Mouse (Mus musculus): Measurements from ENCODE around the gene Zrsr1. TPM values are rescaled to one million over a fixed set of nuclear protein-coding genes. Genes with fewer than 3 reads are reported as not detected.

The Zrsr1 gene
- polyA plus RNA-seq, 1 experiment from 2014 or later = 2.9 TPM

- Histone ChIP-seq H3K4me3 (no peak overlapping the region), H3K4me1 (peaks cover 35% of the 10 kb centered on the region), H3K9ac (no peak overlapping the region), H3K27me3 (no peaks in the 10 kb centered on the region), H3K4me2 (no peak overlapping the region), H3K9me3 (0 out of 2 replicates have a peak, but pooled peaks cover 8% of the 10 kb centered on the region), H3K36me3 (peaks cover 32% of the 10 kb centered on the region; the same call in 1 of the 2 replicates), H3K27ac (no peak overlapping the region)
- no peak for ATAC-seq (ENCODE audit: borderline replicate concordance, extremely low read depth, low FRiP score, low TSS enrichment)
- 85% methylated on average over 3 of the region's 3 CpGs for WGBS
Measured at GRCm38 (mm10) chr11:22978215-22978614, 6.4 kb downstream of the Zrsr1 start.

- H3K36me3 ChIP-seq = peaks cover 27% of the 10 kb centered on the region; the same call in 1 of the 2 replicates
- WGBS = 77% methylated on average over 1 of the region's 1 CpGs
- H3K9ac ChIP-seq = no peak overlapping the region
- no peak overlapping the region for H3K27ac ChIP-seq
- H3K4me1 ChIP-seq = peaks cover 35% of the 10 kb centered on the region
- H3K9me3 ChIP-seq = 0 out of 2 replicates have a peak, but pooled peaks cover 7% of the 10 kb centered on the region
- H3K27me3 ChIP-seq = no peaks in the 10 kb centered on the region
- H3K4me3 ChIP-seq = no peak overlapping the region
- no peak for ATAC-seq (ENCODE audit: borderline replicate concordance, extremely low read depth, low FRiP score, low TSS enrichment)
- no peak overlapping the region for H3K4me2 ChIP-seq
Measured at GRCm38 (mm10) chr11:22978711-22979110, 6.9 kb downstream of the Zrsr1 start.

- no peak overlapping the region for H3K4me3 ChIP-seq
- H3K36me3 ChIP-seq = peaks cover 22% of the 10 kb centered on the region; the same call in 1 of the 2 replicates
- H3K9me3 ChIP-seq = 0 out of 2 replicates have a peak, but pooled peaks cover 2% of the 10 kb centered on the region
- WGBS = 76% methylated on average over 1 of the region's 1 CpGs
- H3K4me1 ChIP-seq = peaks cover 32% of the 10 kb centered on the region
- no peak overlapping the region for H3K4me2 ChIP-seq
- no peaks in the 10 kb centered on the region for H3K27me3 ChIP-seq
- no peak for ATAC-seq (ENCODE audit: borderline replicate concordance, extremely low read depth, low FRiP score, low TSS enrichment)
- H3K27ac ChIP-seq = no peak overlapping the region
- no peak overlapping the region for H3K9ac ChIP-seq
Measured at GRCm38 (mm10) chr11:22979221-22979620, 7.4 kb downstream of the Zrsr1 start.

GRCm38 (mm10) chr11:22981041-22981440, 9.2 kb downstream of the Zrsr1 start:
- ATAC-seq (ENCODE audit: borderline replicate concordance, extremely low read depth, low FRiP score, low TSS enrichment) = no peak
- peak overlapping the region; percentile 73 for H3K9ac ChIP-seq
- H3K9me3 ChIP-seq = no peaks in the 10 kb centered on the region
- 24% methylated on average over 4 of the region's 4 CpGs for WGBS
- H3K27ac ChIP-seq = peak overlapping the region; percentile 97; the same call in 1 of the 2 replicates
- H3K27me3 ChIP-seq = no peaks in the 10 kb centered on the region
- peaks cover 25% of the 10 kb centered on the region for H3K4me1 ChIP-seq
- H3K4me3 ChIP-seq = peak overlapping the region; percentile 67
- H3K4me2 ChIP-seq = peak overlapping the region; percentile 70
- H3K36me3 ChIP-seq = peaks cover 20% of the 10 kb centered on the region; the same call in 1 of the 2 replicates

GRCm38 (mm10) chr11:22981543-22981950, 9.7 kb downstream of the Zrsr1 start:
- Histone ChIP-seq H3K9ac (peak overlapping the region; percentile 73), H3K27ac (peak overlapping the region; percentile 97), H3K36me3 (peaks cover 16% of the 10 kb centered on the region; the same call in 1 of the 2 replicates), H3K4me1 (peaks cover 20% of the 10 kb centered on the region), H3K4me3 (peak overlapping the region; percentile 67), H3K4me2 (peak overlapping the region; percentile 70), H3K27me3 (no peaks in the 10 kb centered on the region), H3K9me3 (no peaks in the 10 kb centered on the region)
- under 1% methylated on average over 12 of the region's 12 CpGs for WGBS
- ATAC-seq (ENCODE audit: borderline replicate concordance, extremely low read depth, low FRiP score, low TSS enrichment) = peak; percentile 40; the same call in 1 of the 2 replicates

- Histone ChIP-seq H3K27ac (peak within 1 kb of the TSS; percentile 97), H3K4me2 (peak within 1 kb of the TSS; percentile 70), H3K27me3 (no peaks in the 10 kb centered on the region), H3K4me1 (peaks cover 19% of the 10 kb centered on the region), H3K9ac (peak within 1 kb of the TSS; percentile 73), H3K9me3 (no peaks in the 10 kb centered on the region), H3K36me3 (peaks cover 13% of the 10 kb centered on the region; the same call in 1 of the 2 replicates), H3K4me3 (peak within 1 kb of the TSS; percentile 67)
- ATAC-seq (ENCODE audit: borderline replicate concordance, extremely low read depth, low FRiP score, low TSS enrichment) = peak; percentile 93
- WGBS = 3% methylated on average over 42 of the region's 42 CpGs
Measured at GRCm38 (mm10) chr11:22981984-22982757, 10.4 kb downstream of the Zrsr1 start, which contains the start of the genes Gm28048 and Commd1. Gene Gm28048 (minus strand): TSS chr11:22982090. Gene Commd1 (minus strand): TSS chr11:22982382.

- H3K27me3 ChIP-seq = no peaks in the 10 kb centered on the region
- no peak overlapping the region for H3K9ac ChIP-seq
- peaks cover 9% of the 10 kb centered on the region; the same call in 1 of the 2 replicates for H3K36me3 ChIP-seq
- no peak overlapping the region for H3K27ac ChIP-seq
- no peak for ATAC-seq (ENCODE audit: borderline replicate concordance, extremely low read depth, low FRiP score, low TSS enrichment)
- H3K9me3 ChIP-seq = no peaks in the 10 kb centered on the region
- peaks cover 23% of the 10 kb centered on the region for H3K4me1 ChIP-seq
- H3K4me3 ChIP-seq = no peak overlapping the region
- H3K4me2 ChIP-seq = peak overlapping the region; percentile 70
- 72% methylated on average over 6 of the region's 6 CpGs for WGBS
Measured at GRCm38 (mm10) chr11:22982846-22983245, 11.0 kb downstream of the Zrsr1 start.

GRCm38 (mm10) chr11:22985510-22985909, 13.7 kb downstream of the Zrsr1 start:
- H3K27ac ChIP-seq = no peak overlapping the region
- H3K27me3 ChIP-seq = no peaks in the 10 kb centered on the region
- WGBS = 72% methylated on average over 3 of the region's 3 CpGs
- no peak overlapping the region for H3K4me2 ChIP-seq
- H3K4me3 ChIP-seq = no peak overlapping the region
- H3K9ac ChIP-seq = no peak overlapping the region
- no peak for ATAC-seq (ENCODE audit: borderline replicate concordance, extremely low read depth, low FRiP score, low TSS enrichment)
- peaks cover 16% of the 10 kb centered on the region for H3K4me1 ChIP-seq
- H3K9me3 ChIP-seq = no peaks in the 10 kb centered on the region
- H3K36me3 ChIP-seq = no peaks in the 10 kb centered on the region

- WGBS = 31% methylated on average over 2 of the region's 2 CpGs
- no peak for ATAC-seq (ENCODE audit: borderline replicate concordance, extremely low read depth, low FRiP score, low TSS enrichment)
- H3K9ac ChIP-seq = no peak overlapping the region
- H3K27ac ChIP-seq = no peak overlapping the region
- peaks cover 17% of the 10 kb centered on the region for H3K4me1 ChIP-seq
- no peaks in the 10 kb centered on the region for H3K9me3 ChIP-seq
- H3K4me2 ChIP-seq = no peak overlapping the region
- H3K4me3 ChIP-seq = no peak overlapping the region
- H3K27me3 ChIP-seq = no peaks in the 10 kb centered on the region
- H3K36me3 ChIP-seq = no peaks in the 10 kb centered on the region
Measured at GRCm38 (mm10) chr11:22987357-22987756, 15.6 kb downstream of the Zrsr1 start.

- Histone ChIP-seq H3K36me3 (peaks cover 15% of the 10 kb centered on the region), H3K27ac (peak overlapping the region; percentile 84), H3K4me3 (peak overlapping the region; percentile 67), H3K4me2 (peak overlapping the region; percentile 57), H3K9me3 (no peaks in the 10 kb centered on the region), H3K27me3 (no peaks in the 10 kb centered on the region), H3K4me1 (peaks cover 15% of the 10 kb centered on the region), H3K9ac (peak overlapping the region; percentile 71; the same call in 1 of the 2 replicates)
- 28% methylated on average over 1 of the region's 1 CpGs for WGBS
- ATAC-seq (ENCODE audit: borderline replicate concordance, extremely low read depth, low FRiP score, low TSS enrichment) = no peak
Measured at GRCm38 (mm10) chr11:22989786-22990185, 18.0 kb downstream of the Zrsr1 start.

- peak within 1 kb of the TSS; percentile 84 for H3K27ac ChIP-seq
- H3K27me3 ChIP-seq = no peaks in the 10 kb centered on the region
- H3K9ac ChIP-seq = peak within 1 kb of the TSS; percentile 71
- peak within 1 kb of the TSS; percentile 71 for H3K4me2 ChIP-seq
- WGBS = under 1% methylated on average over 66 of the region's 66 CpGs
- peak; percentile 99 for ATAC-seq (ENCODE audit: borderline replicate concordance, extremely low read depth, low FRiP score, low TSS enrichment)
- peak within 1 kb of the TSS; percentile 67 for H3K4me3 ChIP-seq
- peaks cover 22% of the 10 kb centered on the region for H3K36me3 ChIP-seq
- no peaks in the 10 kb centered on the region for H3K9me3 ChIP-seq
- peaks cover 15% of the 10 kb centered on the region for H3K4me1 ChIP-seq
Measured at GRCm38 (mm10) chr11:22990393-22991126, 18.8 kb downstream of the Zrsr1 start, which contains the start of gene Cct4. Gene Cct4 (plus strand): TSS chr11:22990519.

Data from lung, embryonic 15.5 days (tissue).